Mouse (Mus musculus) midbrain, embryonic 11.5 days (tissue): ENCODE results near the gene Samd4. TPM values are rescaled to one million over a fixed set of nuclear protein-coding genes. Genes with fewer than 3 reads are reported as not detected.

Experiments used
- ATAC-seq: fragments of 200-750 bp; cut with Nextera tagmentation; 2 replicates; pipeline ENCODE4 v1.8.0; 2017; ENCODE audit warnings: moderate TSS enrichment, moderate library complexity; ENCODE audit not compliant: low FRiP score
- DNase-seq: peaks from one replicate; pipeline ENCODE4 v3.0.0; 2015; ENCODE audit warnings: low spot score; ENCODE audit errors: missing footprints
- H3K27ac ChIP-seq: fragments of 300-500 bp; sonication (generic); 2 replicates; pipeline ENCODE4 v1.5.1; 2014; ENCODE audit warnings: low read depth, low read length
- H3K27me3 ChIP-seq: fragments of 300-500 bp; sonication (generic); 2 replicates; pipeline ENCODE4 v1.6.1; 2014; ENCODE audit warnings: mild to moderate bottlenecking, low read length, moderate library complexity, mixed read lengths; ENCODE audit not compliant: control insufficient read depth, insufficient read depth
- H3K36me3 ChIP-seq: fragments of 300-500 bp; sonication (generic); 2 replicates; pipeline ENCODE4 v1.6.1; 2014; ENCODE audit warnings: mild to moderate bottlenecking, low read length, moderate library complexity, mixed read lengths; ENCODE audit not compliant: control insufficient read depth, insufficient read depth
- H3K4me1 ChIP-seq: fragments of 300-500 bp; sonication (generic); 2 replicates; pipeline ENCODE4 v1.6.1; 2014; ENCODE audit warnings: low read length; ENCODE audit not compliant: control insufficient read depth, insufficient read depth
- H3K4me2 ChIP-seq: fragments of 300-500 bp; sonication (generic); 2 replicates; pipeline ENCODE4 v1.6.1; 2014; ENCODE audit warnings: mild to moderate bottlenecking, moderate library complexity
- H3K4me3 ChIP-seq: fragments of 300-500 bp; sonication (generic); 2 replicates; pipeline ENCODE4 v1.5.1; 2014; ENCODE audit warnings: low read depth, low read length
- H3K9ac ChIP-seq: fragments of 300-500 bp; sonication (generic); 2 replicates; pipeline ENCODE4 v1.6.1; 2014; ENCODE audit warnings: low read length
- H3K9me3 ChIP-seq: fragments of 300-500 bp; sonication (generic); 2 replicates; pipeline ENCODE4 v1.6.1; 2016; ENCODE audit warnings: low read length; ENCODE audit not compliant: control insufficient read depth
- WGBS: fragments of 180-500 bp; shearing (Covaris S2); extraction: QIAGEN DNeasy Blood & Tissue Kit; methylation state at CpG from one replicate; pipeline ENCODE4 v1.1.7; 2014; 5-methylcytosine and 5-hydroxymethylcytosine counted together
- polyA plus RNA-seq: library from polyadenylated mRNA; unstranded; fragments of >200 nt; fragmentation: Nextera tagmentation; extraction: Ambion mirVana; gene quantifications from 2 replicates; pipeline ENCODE4 v1.2.1, GENCODE M21; 2014

Gene Samd4
- polyA plus RNA-seq, 1 experiment from 2014 or later: 2.8 TPM

DNA sequence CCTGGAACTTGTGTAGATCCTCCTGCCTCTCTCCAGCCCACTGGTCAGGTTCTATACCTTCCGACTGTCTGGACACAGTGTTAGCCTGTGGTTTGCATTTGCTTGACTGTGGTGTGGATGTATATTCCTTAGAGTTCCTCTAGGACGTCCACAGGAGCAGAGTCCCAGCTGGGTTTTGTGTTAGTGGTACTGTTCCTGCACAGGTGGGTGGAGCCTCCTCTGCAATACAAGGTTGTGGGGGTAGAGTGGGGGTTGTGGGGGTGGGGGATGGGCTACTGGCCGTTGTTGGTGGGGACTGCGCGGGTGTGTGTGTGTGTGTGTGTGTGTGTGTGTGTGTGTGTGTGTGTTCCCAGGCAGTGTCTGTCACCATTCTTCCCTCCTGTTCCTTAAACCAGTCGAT, 58.4 kb downstream of the Samd4 start:
- Histone ChIP-seq H3K4me3 (no peak overlapping the region), H3K36me3 (no peaks in the 10 kb centered on the region), H3K4me1 (peaks cover 12% of the 10 kb centered on the region), H3K27ac (no peak overlapping the region), H3K9ac (no peak overlapping the region), H3K9me3 (no peaks in the 10 kb centered on the region), H3K4me2 (no peak overlapping the region), H3K27me3 (no peaks in the 10 kb centered on the region)
- DNase-seq (no peak), ATAC-seq (peak; percentile 63)
- WGBS: 54% methylated on average over 6 of the region's 6 CpGs

DNA sequence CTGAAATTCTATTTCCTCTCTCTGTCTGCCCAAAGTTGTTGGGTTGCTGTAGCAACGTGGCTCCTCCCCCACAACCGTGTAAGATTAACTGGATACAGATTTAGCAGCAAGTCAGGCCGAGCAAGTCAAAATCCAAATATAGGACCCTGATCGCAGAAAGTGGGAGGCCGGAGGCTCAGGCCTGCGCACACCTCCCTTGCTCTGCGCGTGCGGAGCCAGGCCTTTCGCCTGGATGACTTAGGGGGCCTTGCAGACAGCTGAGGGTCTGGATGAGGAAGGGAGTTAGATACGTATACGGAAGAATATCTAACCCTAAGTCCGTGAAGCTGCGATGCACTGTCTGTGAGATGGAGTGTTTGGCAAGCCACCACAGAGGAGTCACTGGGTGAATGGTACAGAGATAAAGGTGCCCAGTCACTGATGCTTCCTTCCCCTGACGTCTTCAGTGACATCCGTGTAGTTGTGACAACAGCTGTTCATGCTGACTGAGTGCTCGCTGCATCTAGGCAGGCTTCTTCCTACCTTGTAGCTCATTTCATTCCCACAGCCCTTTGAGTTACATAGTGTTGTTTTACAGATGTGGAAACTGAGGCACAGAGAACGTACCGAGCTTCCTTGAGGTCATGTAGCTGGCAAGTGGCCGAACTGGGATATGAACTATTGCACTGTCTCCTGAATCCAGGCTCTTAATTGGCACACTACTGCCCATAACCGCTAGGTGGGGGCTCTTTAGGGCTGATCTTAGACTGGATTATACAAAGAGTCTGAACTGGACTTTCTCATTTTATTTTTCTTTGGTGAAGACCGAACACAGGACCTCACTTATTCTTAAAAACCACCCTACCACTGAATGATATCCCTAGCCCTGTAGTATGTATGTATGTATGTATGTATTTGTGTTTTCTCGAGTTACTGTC, 59.5 kb downstream of the Samd4 start:
- peak; percentile 71 for ATAC-seq
- peak; percentile 90 for DNase-seq
- peaks cover 12% of the 10 kb centered on the region for H3K4me1 ChIP-seq
- no peak overlapping the region; the same call in 1 of the 2 replicates for H3K4me2 ChIP-seq
- H3K27me3 ChIP-seq: no peaks in the 10 kb centered on the region
- no peak overlapping the region for H3K4me3 ChIP-seq
- H3K9ac ChIP-seq: no peak overlapping the region
- H3K9me3 ChIP-seq: no peaks in the 10 kb centered on the region
- no peak overlapping the region for H3K27ac ChIP-seq
- H3K36me3 ChIP-seq: no peaks in the 10 kb centered on the region
- WGBS: 72% methylated on average over 23 of the region's 23 CpGs

DNA sequence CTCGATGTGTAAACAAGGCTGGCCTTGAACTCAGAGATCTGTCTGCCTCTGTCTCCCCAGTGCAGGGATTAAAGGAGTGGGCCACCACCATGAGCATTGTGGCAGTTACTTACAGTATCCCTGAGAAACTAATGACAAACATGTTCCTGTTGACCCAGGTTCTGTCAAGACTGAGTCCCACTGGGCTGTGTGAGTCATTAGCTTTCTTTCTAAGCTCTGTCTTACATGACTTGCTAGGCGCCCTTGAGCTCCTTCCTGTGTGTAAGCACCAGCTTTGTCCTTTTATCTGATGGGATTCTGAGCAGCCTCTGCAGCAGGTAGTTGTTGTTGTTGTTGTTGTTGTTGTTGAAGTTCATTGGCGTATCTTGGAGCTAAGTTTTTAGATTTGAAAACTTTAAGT, 61.8 kb downstream of the Samd4 start:
- no peak for DNase-seq
- WGBS: 72% methylated on average over 3 of the region's 3 CpGs
- ATAC-seq: no peak

DNA sequence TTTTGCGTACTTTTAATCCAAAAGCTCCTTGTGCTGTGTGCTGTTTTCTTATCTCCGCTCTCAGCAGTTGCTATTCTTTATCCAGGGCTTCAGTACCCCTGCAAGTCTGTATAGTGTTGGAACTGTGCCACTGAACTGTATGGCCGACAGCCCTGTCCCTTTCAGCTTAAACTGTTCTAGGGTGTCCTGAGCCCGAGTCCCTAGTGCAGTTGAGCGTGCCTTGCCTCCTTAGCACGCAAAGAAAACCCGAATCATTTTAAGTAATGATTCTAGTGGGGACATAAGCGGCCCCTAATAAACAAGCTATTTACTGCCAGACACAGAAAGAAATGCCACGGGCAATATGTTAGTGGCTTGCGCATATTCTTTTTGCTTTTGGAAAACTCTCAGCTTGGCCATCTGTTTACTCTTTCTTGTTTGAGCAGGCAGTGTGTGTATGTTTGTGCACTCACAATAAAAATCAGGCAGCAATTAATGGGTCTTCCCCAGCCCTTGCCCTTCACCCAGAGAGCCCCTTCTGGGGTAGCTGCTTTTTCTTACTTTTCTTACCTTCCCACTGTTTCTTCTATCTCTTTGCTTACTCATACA, 63.3 kb downstream of the Samd4 start:
- Histone ChIP-seq H3K36me3 (no peaks in the 10 kb centered on the region), H3K27me3 (no peaks in the 10 kb centered on the region), H3K4me3 (no peak overlapping the region), H3K4me1 (peaks cover 11% of the 10 kb centered on the region), H3K4me2 (no peak overlapping the region), H3K9ac (no peak overlapping the region), H3K9me3 (no peaks in the 10 kb centered on the region), H3K27ac (no peak overlapping the region)
- 90% methylated on average over 10 of the region's 10 CpGs for WGBS
- DNase-seq (no peak), ATAC-seq (no peak)

More for the DNA sequence above, 61.8 kb downstream of the Samd4 start:
- H3K36me3 ChIP-seq: no peaks in the 10 kb centered on the region
- H3K9me3 ChIP-seq: no peaks in the 10 kb centered on the region
- H3K27ac ChIP-seq: no peak overlapping the region
- no peaks in the 10 kb centered on the region for H3K27me3 ChIP-seq
- H3K9ac ChIP-seq: no peak overlapping the region
- H3K4me1 ChIP-seq: peaks cover 12% of the 10 kb centered on the region
- H3K4me3 ChIP-seq: no peak overlapping the region
- H3K4me2 ChIP-seq: no peak overlapping the region

DNA sequence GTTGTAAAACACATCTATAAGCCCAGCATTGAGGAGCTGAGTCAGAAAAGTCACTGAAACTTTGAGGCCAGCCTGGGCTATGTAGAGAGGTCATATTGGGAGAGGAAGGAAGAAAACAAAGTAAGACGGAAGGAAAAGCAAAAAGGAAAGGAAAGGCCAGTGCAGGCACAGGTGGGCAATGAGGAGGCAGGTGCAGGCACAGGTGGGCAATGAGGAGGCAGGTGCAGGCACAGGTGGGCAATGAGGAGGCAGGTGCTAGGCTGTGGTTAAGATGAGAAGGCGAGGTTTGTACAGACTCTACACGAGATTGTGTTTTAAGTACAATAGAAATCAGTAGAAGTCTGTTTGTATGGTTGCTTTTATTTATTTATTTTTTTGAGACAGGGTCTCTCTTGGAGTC, 65.0 kb downstream of the Samd4 start:
- H3K4me2 ChIP-seq: no peak overlapping the region

DNA sequence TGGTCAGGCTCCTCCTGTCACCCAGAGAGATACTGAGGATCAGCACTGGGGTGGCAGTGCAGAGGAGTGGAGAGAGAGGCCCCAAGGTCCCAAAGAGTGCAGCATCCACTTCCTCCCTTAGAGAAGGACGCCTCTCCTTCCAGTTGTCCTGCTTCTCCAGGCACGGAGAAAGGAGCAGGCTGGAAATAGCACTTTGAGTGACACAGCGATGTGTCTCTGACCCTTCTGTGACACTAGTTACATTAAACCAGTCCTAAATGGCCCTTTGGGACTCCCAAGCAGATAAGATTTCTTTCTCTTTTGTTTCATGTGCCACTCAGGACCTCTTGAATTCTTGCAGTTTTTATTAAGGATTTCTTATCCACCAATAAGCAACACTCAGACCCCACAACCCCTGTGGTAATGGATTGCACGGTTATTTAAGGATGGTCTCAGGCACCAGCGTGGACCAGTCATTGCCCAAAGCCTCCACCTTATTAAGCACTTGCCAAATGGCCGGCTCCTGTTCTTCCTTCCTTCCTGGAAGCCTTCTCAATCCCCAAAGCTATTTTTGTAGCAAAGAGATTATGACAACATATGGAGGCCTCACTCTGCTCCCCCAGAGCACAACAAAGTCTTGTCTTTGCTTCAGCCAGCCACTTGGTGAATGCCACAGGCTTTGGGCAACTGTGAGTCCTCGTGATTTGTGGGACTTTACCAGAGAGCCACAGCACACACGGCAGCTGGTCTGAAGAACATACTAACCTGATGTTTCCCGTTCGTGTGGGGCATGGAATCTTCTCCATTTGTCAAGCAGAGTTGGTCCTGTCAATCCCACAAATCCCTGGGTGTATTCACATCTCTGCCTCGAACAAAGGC, 68.1 kb downstream of the Samd4 start:
- Histone ChIP-seq H3K27me3 (no peaks in the 10 kb centered on the region), H3K4me2 (no peak overlapping the region), H3K4me3 (no peak overlapping the region), H3K9ac (no peak overlapping the region), H3K27ac (no peak overlapping the region), H3K36me3 (no peaks in the 10 kb centered on the region), H3K4me1 (peaks cover 3% of the 10 kb centered on the region; the same call in 1 of the 2 replicates), H3K9me3 (no peaks in the 10 kb centered on the region)
- 72% methylated on average over 11 of the region's 11 CpGs for WGBS
- DNase-seq: no peak
- no peak for ATAC-seq

More for the DNA sequence above, 65.0 kb downstream of the Samd4 start:
- Histone ChIP-seq H3K36me3 (no peaks in the 10 kb centered on the region), H3K9me3 (no peaks in the 10 kb centered on the region), H3K4me1 (no peaks in the 10 kb centered on the region), H3K27ac (no peak overlapping the region), H3K27me3 (no peaks in the 10 kb centered on the region), H3K9ac (no peak overlapping the region), H3K4me3 (no peak overlapping the region)
- WGBS: 90% methylated on average over 3 of the region's 3 CpGs
- DNase-seq: no peak
- no peak for ATAC-seq

DNA sequence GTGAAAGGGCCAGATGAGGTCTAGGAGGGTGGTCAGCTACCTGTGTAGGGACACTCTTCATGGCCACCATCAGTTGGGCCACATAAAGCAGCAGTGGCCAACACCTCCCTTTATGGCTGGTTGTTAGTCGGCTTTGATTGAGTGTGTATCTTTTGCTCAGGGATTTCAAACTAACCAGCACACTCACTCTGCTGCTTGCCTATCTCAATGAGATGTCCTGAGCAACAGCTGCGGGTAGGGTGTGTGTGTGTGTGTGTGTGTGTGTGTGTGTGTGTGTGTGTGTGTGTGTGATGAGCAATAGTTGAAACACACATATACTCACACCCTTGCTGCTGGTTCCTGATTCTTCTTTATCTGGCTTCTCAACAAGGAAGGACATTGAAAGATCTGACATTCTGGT, 69.6 kb downstream of the Samd4 start:
- Histone ChIP-seq H3K36me3 (no peaks in the 10 kb centered on the region), H3K9ac (no peak overlapping the region), H3K27ac (no peak overlapping the region), H3K4me2 (no peak overlapping the region), H3K27me3 (no peaks in the 10 kb centered on the region), H3K4me3 (no peak overlapping the region), H3K4me1 (peaks cover 6% of the 10 kb centered on the region; the same call in 1 of the 2 replicates), H3K9me3 (no peaks in the 10 kb centered on the region)
- ATAC-seq (no peak), DNase-seq (no peak)
- 80% methylated on average over 2 of the region's 2 CpGs for WGBS

DNA sequence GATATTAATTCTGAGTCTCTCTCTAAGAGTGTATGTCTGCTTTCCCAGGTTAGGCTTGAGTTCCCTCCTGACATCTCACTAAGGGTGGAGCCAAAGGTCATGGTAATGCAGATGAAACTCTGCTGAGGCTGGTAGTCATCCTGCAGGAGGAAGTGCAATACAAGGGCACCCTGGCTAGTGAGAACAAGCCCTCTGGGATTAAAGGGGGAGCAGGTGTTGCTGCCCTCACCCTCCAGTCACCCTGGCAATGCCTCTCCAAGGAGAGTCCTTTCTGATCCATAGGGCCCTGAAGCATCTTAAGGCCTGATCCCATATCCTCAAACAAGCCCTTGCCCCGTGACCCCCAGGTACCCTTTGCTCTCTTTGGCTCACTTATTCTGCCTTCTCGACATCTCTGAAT, 72.5 kb downstream of the Samd4 start:
- no peak overlapping the region for H3K27ac ChIP-seq
- no peaks in the 10 kb centered on the region for H3K9me3 ChIP-seq

More for the DNA sequence above, 72.5 kb downstream of the Samd4 start:
- no peaks in the 10 kb centered on the region for H3K27me3 ChIP-seq
- DNase-seq: no peak
- H3K36me3 ChIP-seq: no peaks in the 10 kb centered on the region
- H3K4me3 ChIP-seq: no peak overlapping the region
- ATAC-seq: no peak
- no peak overlapping the region for H3K9ac ChIP-seq
- H3K4me1 ChIP-seq: peaks cover 6% of the 10 kb centered on the region; the same call in 1 of the 2 replicates
- WGBS: 46% methylated on average over 2 of the region's 2 CpGs
- H3K4me2 ChIP-seq: no peak overlapping the region
